Mouse (Mus musculus): Measurements from ENCODE around the gene Cda.

The Cda gene

GRCm38 (mm10) chr4:138367641-138368497 is at the start of gene Cda:
Cda (minus strand) TSS chr4:138367992.
- in situ Hi-C loops (cut with MboI; ENCODE audit: unreplicated experiment in 2 of 2): no loop called here

GRCm38 (mm10) chr4:138416414-138416813 is 48.6 kb upstream of the Cda start:
- in situ Hi-C loops (cut with MboI; ENCODE audit: unreplicated experiment in 2 of 2): loop anchor here (25.0 kb wide), 2 partner anchors 254 to 729 kb away; no protein-coding TSS in a partner anchor

GRCm38 (mm10) chr4:138415991-138416390 is 48.2 kb upstream of the Cda start:
- in situ Hi-C loops (cut with MboI; ENCODE audit: unreplicated experiment in 2 of 2): loop anchor here (25.0 kb wide), 2 partner anchors 254 to 729 kb away; no protein-coding TSS in a partner anchor

GRCm38 (mm10) chr4:138414725-138415124 is 46.9 kb upstream of the Cda start:
- in situ Hi-C loops (cut with MboI; ENCODE audit: unreplicated experiment in 2 of 2): loop anchor here (25.0 kb wide), 2 partner anchors 252 to 727 kb away; no protein-coding TSS in a partner anchor

- in situ Hi-C loops (cut with MboI; ENCODE audit: unreplicated experiment in 2 of 2): loop anchor here (25.0 kb wide), 2 partner anchors 249 to 724 kb away; no protein-coding TSS in a partner anchor
Measured at GRCm38 (mm10) chr4:138411504-138412121, 43.8 kb upstream of the Cda start.

- in situ Hi-C loops (cut with MboI; ENCODE audit: unreplicated experiment in 2 of 2): loop anchor here (25.0 kb wide), 2 partner anchors 249 to 724 kb away; no protein-coding TSS in a partner anchor
Measured at GRCm38 (mm10) chr4:138411011-138411410, 43.2 kb upstream of the Cda start.

GRCm38 (mm10) chr4:138407479-138408194 is 39.8 kb upstream of the Cda start:
- in situ Hi-C loops (cut with MboI; ENCODE audit: unreplicated experiment in 2 of 2): loop anchor here (25.0 kb wide), 2 partner anchors 245 to 720 kb away; no protein-coding TSS in a partner anchor

GRCm38 (mm10) chr4:138404806-138405205 is 37.0 kb upstream of the Cda start:
- in situ Hi-C loops (cut with MboI; ENCODE audit: unreplicated experiment in 2 of 2): loop anchor here (25.0 kb wide), 2 partner anchors 243 to 718 kb away; no protein-coding TSS in a partner anchor

GRCm38 (mm10) chr4:138396711-138397110 is 28.9 kb upstream of the Cda start:
- in situ Hi-C loops (cut with MboI; ENCODE audit: unreplicated experiment in 2 of 2): no loop called here

GRCm38 (mm10) chr4:138395971-138396645 is 28.3 kb upstream of the Cda start, which contains the start of gene Fam43b:
Fam43b (minus strand) TSS chr4:138396528.
- in situ Hi-C loops (cut with MboI; ENCODE audit: unreplicated experiment in 2 of 2): no loop called here

- in situ Hi-C loops (cut with MboI; ENCODE audit: unreplicated experiment in 2 of 2): no loop called here
Measured at GRCm38 (mm10) chr4:138395087-138395970, 27.5 kb upstream of the Cda start.

GRCm38 (mm10) chr4:138393703-138394102 is 25.9 kb upstream of the Cda start:
- in situ Hi-C loops (cut with MboI; ENCODE audit: unreplicated experiment in 2 of 2): no loop called here

- in situ Hi-C loops (cut with MboI; ENCODE audit: unreplicated experiment in 2 of 2): no loop called here
Measured at GRCm38 (mm10) chr4:138383789-138384188, 16.0 kb upstream of the Cda start.

- in situ Hi-C loops (cut with MboI; ENCODE audit: unreplicated experiment in 2 of 2): no loop called here
Measured at GRCm38 (mm10) chr4:138382462-138382861, 14.7 kb upstream of the Cda start.

GRCm38 (mm10) chr4:138380132-138380689 is 12.4 kb upstream of the Cda start:
- in situ Hi-C loops (cut with MboI; ENCODE audit: unreplicated experiment in 2 of 2): no loop called here

- in situ Hi-C loops (cut with MboI; ENCODE audit: unreplicated experiment in 2 of 2): no loop called here
Measured at GRCm38 (mm10) chr4:138379091-138379840, 11.5 kb upstream of the Cda start.

GRCm38 (mm10) chr4:138377526-138377925 is 9.7 kb upstream of the Cda start:
- in situ Hi-C loops (cut with MboI; ENCODE audit: unreplicated experiment in 2 of 2): no loop called here

GRCm38 (mm10) chr4:138375117-138375516 is 7.3 kb upstream of the Cda start:
- in situ Hi-C loops (cut with MboI; ENCODE audit: unreplicated experiment in 2 of 2): no loop called here
